Mouse (Mus musculus) ES-Bruce4 (cell line): ENCODE measurements at regions not wholly inside any gene's neighbourhood (a gene's known extent, or its start where the extent isn't known, plus 50 kb on each side); places are given as distances from the start of the nearest gene placed in this dataset.

Experiments
- H3K27ac ChIP-seq: 2 replicates; pipeline ENCODE4 v1.5.1; 2012; ENCODE audit warnings: low read length, inconsistent platforms; ENCODE audit not compliant: insufficient read depth
- H3K27me3 ChIP-seq: 2 replicates; pipeline ENCODE4 v1.6.1; 2012; ENCODE audit warnings: mild to moderate bottlenecking, low read length, inconsistent platforms; ENCODE audit not compliant: control insufficient read depth, poor library complexity, insufficient read depth, severe bottlenecking
- H3K36me3 ChIP-seq: 2 replicates; pipeline ENCODE4 v1.6.1; 2012; ENCODE audit warnings: inconsistent platforms, mild to moderate bottlenecking, low read length, moderate library complexity; ENCODE audit not compliant: control insufficient read depth, poor library complexity, insufficient read depth, severe bottlenecking
- H3K4me1 ChIP-seq: one replicate; pipeline ENCODE4 v1.8.1; 2011; ENCODE audit warnings: low read length; ENCODE audit not compliant: control insufficient read depth, insufficient read depth
- H3K4me3 ChIP-seq: 2 replicates; pipeline ENCODE4 v1.5.1; 2011; ENCODE audit warnings: low read depth, mild to moderate bottlenecking, low read length
- H3K9ac ChIP-seq: 2 replicates; pipeline ENCODE4 v1.6.1; 2012; ENCODE audit warnings: low read depth, mild to moderate bottlenecking, inconsistent platforms; ENCODE audit not compliant: poor library complexity, severe bottlenecking
- H3K9me3 ChIP-seq: replicated peaks from 2 replicates; pipeline ENCODE4 v1.6.1; 2012; ENCODE audit warnings: mild to moderate bottlenecking, low read length, inconsistent platforms; ENCODE audit not compliant: control insufficient read depth, poor library complexity, insufficient read depth, severe bottlenecking
- CTCF ChIP-seq: IDR thresholded peaks from one replicate; pipeline ENCODE4 v1.8.1; 2011; ENCODE audit warnings: low read depth, low read length
- EP300 ChIP-seq: IDR thresholded peaks from 2 replicates; pipeline ENCODE4 v1.6.1; 2011; ENCODE audit warnings: low read depth, low read length; ENCODE audit not compliant: insufficient read depth
- POLR2A ChIP-seq: IDR thresholded peaks from one replicate; pipeline ENCODE4 v1.8.1; 2011; ENCODE audit warnings: low read length; ENCODE audit not compliant: insufficient read depth

GRCm38 (mm10) chr14:61769881-61770280, 162.6 kb downstream of the Kcnrg start:
- Histone ChIP-seq H3K27me3 (no peaks in the 10 kb centered on the region), H3K36me3 (no peaks in the 10 kb centered on the region), H3K27ac (no peak overlapping the region), H3K9me3 (no peaks in the 10 kb centered on the region), H3K4me1 (no peaks in the 10 kb centered on the region), H3K9ac (no peak overlapping the region), H3K4me3 (no peak overlapping the region)
- no peak for TF ChIP-seq EP300
- no peak for TF ChIP-seq POLR2A
- TF ChIP-seq CTCF, result no peak

- H3K9me3 ChIP-seq, result no peaks in the 10 kb centered on the region
- TF ChIP-seq EP300 (no peak), CTCF (no peak), POLR2A (no peak)
Measured at GRCm38 (mm10) chr14:61774171-61774570, 166.9 kb downstream of the Kcnrg start.

GRCm38 (mm10) chr14:61778618-61779017, 171.4 kb downstream of the Kcnrg start:
- Histone ChIP-seq H3K9me3 (no peaks in the 10 kb centered on the region), H3K4me3 (no peak overlapping the region), H3K36me3 (no peaks in the 10 kb centered on the region), H3K27ac (no peak overlapping the region), H3K9ac (no peak overlapping the region), H3K4me1 (no peaks in the 10 kb centered on the region), H3K27me3 (no peaks in the 10 kb centered on the region; the same call in 1 of the 2 replicates)
- no peak for TF ChIP-seq CTCF
- TF ChIP-seq EP300, result no peak
- no peak for TF ChIP-seq POLR2A

More at GRCm38 (mm10) chr14:61774171-61774570, 166.9 kb downstream of the Kcnrg start:
- H3K4me3 ChIP-seq, result no peak overlapping the region
- H3K36me3 ChIP-seq, result no peaks in the 10 kb centered on the region
- no peaks in the 10 kb centered on the region for H3K4me1 ChIP-seq
- no peaks in the 10 kb centered on the region; the same call in 1 of the 2 replicates for H3K27me3 ChIP-seq
- H3K9ac ChIP-seq, result no peak overlapping the region
- no peak overlapping the region for H3K27ac ChIP-seq

GRCm38 (mm10) chr14:61783206-61783605, 175.9 kb downstream of the Kcnrg start:
- Histone ChIP-seq H3K9me3 (no peaks in the 10 kb centered on the region), H3K27ac (no peak overlapping the region), H3K4me3 (no peak overlapping the region), H3K4me1 (no peaks in the 10 kb centered on the region), H3K27me3 (no peaks in the 10 kb centered on the region), H3K9ac (no peak overlapping the region), H3K36me3 (no peaks in the 10 kb centered on the region)
- TF ChIP-seq CTCF, result no peak
- TF ChIP-seq POLR2A, result no peak
- no peak for TF ChIP-seq EP300

GRCm38 (mm10) chr14:61784609-61785008, 177.4 kb downstream of the Kcnrg start:
- Histone ChIP-seq H3K27ac (no peak overlapping the region), H3K36me3 (no peaks in the 10 kb centered on the region), H3K9me3 (no peaks in the 10 kb centered on the region), H3K4me3 (no peak overlapping the region), H3K9ac (no peak overlapping the region), H3K4me1 (no peaks in the 10 kb centered on the region), H3K27me3 (no peaks in the 10 kb centered on the region)
- TF ChIP-seq CTCF (no peak), EP300 (no peak), POLR2A (no peak)

GRCm38 (mm10) chr14:61786031-61786430, 178.8 kb downstream of the Kcnrg start:
- no peaks in the 10 kb centered on the region for H3K36me3 ChIP-seq
- H3K4me1 ChIP-seq, result no peaks in the 10 kb centered on the region
- no peaks in the 10 kb centered on the region for H3K9me3 ChIP-seq
- H3K27ac ChIP-seq, result no peak overlapping the region
- TF ChIP-seq POLR2A (no peak), EP300 (no peak), CTCF (no peak)
- H3K9ac ChIP-seq, result no peak overlapping the region
- no peaks in the 10 kb centered on the region for H3K27me3 ChIP-seq
- H3K4me3 ChIP-seq, result no peak overlapping the region
